Mouse (Mus musculus) myocyte (in vitro differentiated cells): Measurements from ENCODE around the gene Sdk1.

Experiments used
- CEBPB ChIP-seq: IDR thresholded peaks from 2 replicates; pipeline ENCODE4 v1.6.1; 2011; ENCODE audit warnings: mild to moderate bottlenecking, moderate library complexity; ENCODE audit not compliant: poor library complexity, insufficient read depth, severe bottlenecking
- E2F4 ChIP-seq: IDR thresholded peaks from one replicate; pipeline ENCODE4 v1.6.1; 2011; ENCODE audit warnings: mild to moderate bottlenecking, control low read depth, moderate library complexity; ENCODE audit not compliant: insufficient read depth
- MAX ChIP-seq: IDR thresholded peaks from one replicate; pipeline ENCODE4 v1.6.1; 2011; ENCODE audit warnings: low read depth, mild to moderate bottlenecking, control low read depth
- MYOD1 ChIP-seq, 3 experiments: IDR thresholded peaks; one replicate each; pipeline ENCODE4 v1.6.1; 2011; ENCODE audit warnings: control low read depth in 2 of 3, low read depth in 2 of 3, mild to moderate bottlenecking in 2 of 3, moderate library complexity in 1 of 3; ENCODE audit not compliant: insufficient read length in 2 of 3, control insufficient read depth in 1 of 3
- MYOG ChIP-seq, 3 experiments: IDR thresholded peaks; one replicate each; pipeline ENCODE4 v1.6.1; 2011; ENCODE audit warnings: control low read depth in 2 of 3, low read depth in 2 of 3, mild to moderate bottlenecking in 2 of 3; ENCODE audit not compliant: insufficient read length in 2 of 3, control insufficient read depth in 1 of 3, insufficient read depth in 1 of 3
- POLR2A ChIP-seq: IDR thresholded peaks from one replicate; pipeline ENCODE4 v1.6.1; 2011; ENCODE audit warnings: low read depth, mild to moderate bottlenecking, control low read depth, moderate library complexity; ENCODE audit not compliant: insufficient read length
- POLR2AphosphoS2 ChIP-seq: IDR thresholded peaks from one replicate; pipeline ENCODE4 v1.6.1; 2011; ENCODE audit warnings: low read depth, control low read depth; ENCODE audit not compliant: insufficient read length
- REST ChIP-seq: IDR thresholded peaks from one replicate; pipeline ENCODE4 v1.6.1; 2011; ENCODE audit warnings: mild to moderate bottlenecking, control low read depth, moderate library complexity; ENCODE audit not compliant: insufficient read depth, insufficient read length
- SRF ChIP-seq: IDR thresholded peaks from one replicate; pipeline ENCODE4 v1.6.1; 2011; ENCODE audit warnings: low read depth; ENCODE audit not compliant: control insufficient read depth, insufficient read length
- TCF12 ChIP-seq: IDR thresholded peaks from one replicate; pipeline ENCODE4 v1.6.1; 2011; ENCODE audit warnings: mild to moderate bottlenecking, control low read depth; ENCODE audit not compliant: poor library complexity, insufficient read depth, severe bottlenecking
- TCF3 ChIP-seq: IDR thresholded peaks from one replicate; pipeline ENCODE4 v1.6.1; 2011; ENCODE audit warnings: low read depth, control low read depth; ENCODE audit not compliant: insufficient read length
- USF1 ChIP-seq: IDR thresholded peaks from one replicate; pipeline ENCODE4 v1.6.1; 2011; ENCODE audit warnings: low read depth, mild to moderate bottlenecking, control low read depth, moderate library complexity

GRCm38 (mm10) chr5:142139978-142140377 lies 898.7 kb downstream of the Sdk1 start:
- no peak for TF ChIP-seq POLR2A
- no peak for TF ChIP-seq TCF12
- no peak for TF ChIP-seq USF1
- no peak for TF ChIP-seq E2F4
- TF ChIP-seq POLR2AphosphoS2, result no peak
- TF ChIP-seq MYOD1 (IDR thresholded peaks at IDR 0.05; ENCODE audit: control insufficient read depth in 1 of 3, insufficient read length in 2 of 3, low read depth in 2 of 3), result no peak
- no peak for TF ChIP-seq MYOG (IDR thresholded peaks at IDR 0.05; ENCODE audit: control insufficient read depth in 1 of 3, insufficient read depth in 1 of 3, insufficient read length in 2 of 3, low read depth in 2 of 3)
- TF ChIP-seq MAX, result no peak
- TF ChIP-seq REST, result no peak
- no peak for TF ChIP-seq SRF
- TF ChIP-seq CEBPB, result no peak
- no peak for TF ChIP-seq TCF3
